Mouse (Mus musculus): Measurements from ENCODE around the gene Pds5b.

DNA sequence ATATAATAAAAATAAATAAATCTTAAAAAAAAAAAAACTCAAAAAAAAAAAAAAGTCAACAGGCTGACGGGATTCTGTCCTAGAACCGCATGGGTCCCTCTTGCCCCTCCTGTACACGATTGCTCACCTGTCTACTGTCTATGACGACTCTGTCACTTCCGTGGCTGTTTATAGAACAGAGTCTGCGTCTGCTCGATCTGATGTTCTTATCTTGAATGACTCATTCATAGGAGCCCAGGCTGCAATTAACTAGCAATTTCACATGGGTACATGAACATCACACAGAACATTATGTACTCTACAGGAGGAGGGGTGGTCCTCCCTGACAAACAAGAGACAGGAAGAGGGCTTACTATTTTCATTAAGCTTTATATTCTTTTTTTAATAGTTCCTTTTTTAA, 48.0 kb upstream of the Pds5b start:
- TF ChIP-seq CTCF (IDR thresholded peaks at IDR 0.05; ENCODE audit: low read depth, low read length) (no peak), POLR2A (IDR thresholded peaks at IDR 0.05; ENCODE audit: extremely low read depth, insufficient read depth, low read length) (no peak)
